Mouse (Mus musculus): Measurements from ENCODE around the gene Elmsan1. TPM values are rescaled to one million over a fixed set of nuclear protein-coding genes. Genes with fewer than 3 reads are reported as not detected.

Gene Elmsan1
- polyA plus RNA-seq, 1 experiment = 26.1 TPM

- H3K27me3 ChIP-seq (ENCODE audit: control insufficient read depth, insufficient read depth, low read length) = no peaks in the 10 kb centered on the region
- 56% methylated on average over 1 of the region's 1 CpGs for WGBS
- H3K27ac ChIP-seq (ENCODE audit: control insufficient read depth, insufficient read depth, low read length) = no peak overlapping the region
- no peak overlapping the region for H3K4me3 ChIP-seq (ENCODE audit: control insufficient read depth, insufficient read depth, low read length)
- peaks cover 72% of the 10 kb centered on the region for H3K4me1 ChIP-seq (replicated peaks; ENCODE audit: control insufficient read depth, insufficient read depth, low read length)
- no peak for DNase-seq
- TF ChIP-seq CTCF (IDR thresholded peaks at IDR 0.05; ENCODE audit: borderline replicate concordance, control insufficient read depth, extremely low read depth, insufficient read depth, low read length, poor library complexity) = no peak
- no peak for TF ChIP-seq POLR2A (IDR thresholded peaks at IDR 0.05; ENCODE audit: control insufficient read depth, extremely low read depth, insufficient read depth, low read length, poor library complexity)
- peaks cover 3% of the 10 kb centered on the region; the same call in 1 of the 2 replicates for H3K36me3 ChIP-seq (ENCODE audit: control insufficient read depth, insufficient read depth, low read length)
Measured at GRCm38 (mm10) chr12:84178052-84178451, 40.6 kb downstream of the Elmsan1 start.

- Histone ChIP-seq H3K4me1 (replicated peaks; ENCODE audit: control insufficient read depth, insufficient read depth, low read length) (peaks cover 75% of the 10 kb centered on the region), H3K27ac (ENCODE audit: control insufficient read depth, insufficient read depth, low read length) (peak overlapping the region; percentile 82), H3K27me3 (ENCODE audit: control insufficient read depth, insufficient read depth, low read length) (no peaks in the 10 kb centered on the region), H3K36me3 (ENCODE audit: control insufficient read depth, insufficient read depth, low read length) (peaks cover 11% of the 10 kb centered on the region; the same call in 1 of the 2 replicates), H3K4me3 (ENCODE audit: control insufficient read depth, insufficient read depth, low read length) (no peak overlapping the region)
- WGBS = 15% methylated on average over 6 of the region's 6 CpGs
- DNase-seq = peak; percentile 58
- TF ChIP-seq CTCF (IDR thresholded peaks at IDR 0.05; ENCODE audit: borderline replicate concordance, control insufficient read depth, extremely low read depth, insufficient read depth, low read length, poor library complexity) (no peak), POLR2A (IDR thresholded peaks at IDR 0.05; ENCODE audit: control insufficient read depth, extremely low read depth, insufficient read depth, low read length, poor library complexity) (no peak)
Measured at GRCm38 (mm10) chr12:84176886-84177765, 41.6 kb downstream of the Elmsan1 start.

GRCm38 (mm10) chr12:84176126-84176769 lies 42.4 kb downstream of the Elmsan1 start:
- 8% methylated on average over 13 of the region's 13 CpGs for WGBS
- no peaks in the 10 kb centered on the region for H3K27me3 ChIP-seq (ENCODE audit: control insufficient read depth, insufficient read depth, low read length)
- peak; percentile 48 for DNase-seq
- TF ChIP-seq CTCF (IDR thresholded peaks at IDR 0.05; ENCODE audit: borderline replicate concordance, control insufficient read depth, extremely low read depth, insufficient read depth, low read length, poor library complexity) (0 out of 2 replicates have a peak, but pooled peaks have one; percentile 20), POLR2A (IDR thresholded peaks at IDR 0.05; ENCODE audit: control insufficient read depth, extremely low read depth, insufficient read depth, low read length, poor library complexity) (no peak)
- H3K4me3 ChIP-seq (ENCODE audit: control insufficient read depth, insufficient read depth, low read length) = peak overlapping the region; percentile 47
- peak overlapping the region; percentile 68 for H3K27ac ChIP-seq (ENCODE audit: control insufficient read depth, insufficient read depth, low read length)
- peaks cover 20% of the 10 kb centered on the region for H3K36me3 ChIP-seq (ENCODE audit: control insufficient read depth, insufficient read depth, low read length)
- H3K4me1 ChIP-seq (replicated peaks; ENCODE audit: control insufficient read depth, insufficient read depth, low read length) = peaks cover 69% of the 10 kb centered on the region

- peaks cover 67% of the 10 kb centered on the region for H3K4me1 ChIP-seq (replicated peaks; ENCODE audit: control insufficient read depth, insufficient read depth, low read length)
- WGBS = under 1% methylated on average over 20 of the region's 20 CpGs
- H3K4me3 ChIP-seq (ENCODE audit: control insufficient read depth, insufficient read depth, low read length) = peak overlapping the region; percentile 47
- H3K27ac ChIP-seq (ENCODE audit: control insufficient read depth, insufficient read depth, low read length) = peak overlapping the region; percentile 68
- H3K27me3 ChIP-seq (ENCODE audit: control insufficient read depth, insufficient read depth, low read length) = no peaks in the 10 kb centered on the region
- DNase-seq = peak; percentile 79
- no peak for TF ChIP-seq CTCF (IDR thresholded peaks at IDR 0.05; ENCODE audit: borderline replicate concordance, control insufficient read depth, extremely low read depth, insufficient read depth, low read length, poor library complexity)
- 0 out of 2 replicates have a peak, but pooled peaks have one; percentile 36 for TF ChIP-seq POLR2A (IDR thresholded peaks at IDR 0.05; ENCODE audit: control insufficient read depth, extremely low read depth, insufficient read depth, low read length, poor library complexity)
- peaks cover 23% of the 10 kb centered on the region for H3K36me3 ChIP-seq (ENCODE audit: control insufficient read depth, insufficient read depth, low read length)
Measured at GRCm38 (mm10) chr12:84175659-84176061, 43.0 kb downstream of the Elmsan1 start.

DNA sequence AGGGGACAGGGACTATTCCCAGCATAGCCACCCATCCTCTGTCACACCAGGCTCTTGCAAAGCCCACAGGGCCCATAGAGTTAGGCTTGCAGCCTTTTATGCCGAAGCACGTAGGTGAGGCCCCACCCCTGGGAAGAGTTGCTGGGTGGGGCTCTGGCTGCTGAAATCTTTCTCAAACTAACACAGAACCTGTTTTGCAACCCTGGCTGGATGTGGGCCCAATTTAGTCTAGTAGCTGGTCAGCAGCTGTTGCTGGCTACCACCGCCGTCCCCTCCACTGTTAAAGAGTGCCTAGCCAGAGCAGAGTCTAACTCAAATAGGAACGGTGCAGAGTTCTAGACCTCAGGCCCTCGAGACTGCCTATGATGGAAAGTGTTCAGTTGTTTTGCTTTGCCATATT lies 43.8 kb downstream of the Elmsan1 start:
- no peaks in the 10 kb centered on the region for H3K27me3 ChIP-seq (ENCODE audit: control insufficient read depth, insufficient read depth, low read length)
- peaks cover 62% of the 10 kb centered on the region for H3K4me1 ChIP-seq (replicated peaks; ENCODE audit: control insufficient read depth, insufficient read depth, low read length)
- TF ChIP-seq POLR2A (IDR thresholded peaks at IDR 0.05; ENCODE audit: control insufficient read depth, extremely low read depth, insufficient read depth, low read length, poor library complexity) = no peak
- no peak for TF ChIP-seq CTCF (IDR thresholded peaks at IDR 0.05; ENCODE audit: borderline replicate concordance, control insufficient read depth, extremely low read depth, insufficient read depth, low read length, poor library complexity)
- 70% methylated on average over 6 of the region's 6 CpGs for WGBS
- peak overlapping the region; percentile 18 for H3K27ac ChIP-seq (ENCODE audit: control insufficient read depth, insufficient read depth, low read length)
- H3K4me3 ChIP-seq (ENCODE audit: control insufficient read depth, insufficient read depth, low read length) = no peak overlapping the region
- H3K36me3 ChIP-seq (ENCODE audit: control insufficient read depth, insufficient read depth, low read length) = peaks cover 23% of the 10 kb centered on the region
- DNase-seq = no peak

DNA sequence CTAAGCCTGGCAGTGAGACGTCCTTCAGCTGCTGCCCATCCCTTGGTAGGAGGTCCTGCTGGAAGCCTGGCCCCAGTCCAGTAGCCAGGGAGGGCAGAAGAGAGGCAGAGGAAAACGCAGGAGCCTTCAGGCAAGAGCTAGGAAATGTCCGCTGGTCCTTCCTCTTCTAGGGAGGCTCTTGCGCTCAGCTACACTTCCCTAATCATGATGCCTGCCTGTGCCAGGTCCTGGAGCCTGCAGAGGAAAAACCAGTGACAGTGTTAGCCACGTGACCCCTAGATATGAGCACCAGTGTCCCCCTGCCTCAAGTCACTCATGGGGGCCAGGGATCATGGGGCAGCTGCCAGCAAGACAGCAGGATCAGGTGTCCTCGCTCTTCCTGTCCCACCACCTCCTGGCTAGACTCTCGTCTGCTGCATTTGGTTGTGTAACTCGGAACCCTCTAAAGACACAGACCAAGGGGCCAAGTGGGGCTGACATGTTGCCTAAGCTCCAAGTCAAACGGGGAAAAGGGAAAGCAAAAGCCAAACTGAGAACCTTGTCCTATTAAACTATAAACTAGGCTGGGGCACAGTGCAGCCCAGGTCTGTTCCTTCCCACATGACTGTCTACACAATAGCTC lies 44.4 kb downstream of the Elmsan1 start:
- Histone ChIP-seq H3K27ac (ENCODE audit: control insufficient read depth, insufficient read depth, low read length) (no peak overlapping the region; the same call in 1 of the 2 replicates), H3K36me3 (ENCODE audit: control insufficient read depth, insufficient read depth, low read length) (peaks cover 23% of the 10 kb centered on the region), H3K4me3 (ENCODE audit: control insufficient read depth, insufficient read depth, low read length) (no peak overlapping the region), H3K4me1 (replicated peaks; ENCODE audit: control insufficient read depth, insufficient read depth, low read length) (peaks cover 61% of the 10 kb centered on the region), H3K27me3 (ENCODE audit: control insufficient read depth, insufficient read depth, low read length) (no peaks in the 10 kb centered on the region)
- 72% methylated on average over 9 of the region's 9 CpGs for WGBS
- DNase-seq = no peak
- TF ChIP-seq CTCF (IDR thresholded peaks at IDR 0.05; ENCODE audit: borderline replicate concordance, control insufficient read depth, extremely low read depth, insufficient read depth, low read length, poor library complexity) (no peak), POLR2A (IDR thresholded peaks at IDR 0.05; ENCODE audit: control insufficient read depth, extremely low read depth, insufficient read depth, low read length, poor library complexity) (no peak)
